Mouse (Mus musculus) lung, adult 2 months (tissue): Measurements from ENCODE around the gene Arid5b.

Source experiments
- CTCF ChIP-seq: fragments of 200-500 bp; IDR thresholded peaks from 2 replicates; pipeline ENCODE4 v1.5.1; 2011; ENCODE audit warnings: mild to moderate bottlenecking, low read length, control low read depth; ENCODE audit not compliant: insufficient read depth
- POLR2A ChIP-seq: fragments of 200-500 bp; IDR thresholded peaks from 2 replicates; pipeline ENCODE4 v1.6.1; 2011; ENCODE audit warnings: low read depth, mild to moderate bottlenecking, control low read depth, low read length, borderline replicate concordance; ENCODE audit errors: extremely low read depth

GRCm38 (mm10) chr10:68103988-68104387, 174.6 kb downstream of the Arid5b start:
- TF ChIP-seq POLR2A (no peak), CTCF (no peak)
